Mouse (Mus musculus) midbrain, postnatal 0 days (tissue): ENCODE measurements around the gene Cbx3. TPM values are rescaled to one million over a fixed set of nuclear protein-coding genes. Genes with fewer than 3 reads are reported as not detected.

Experiments used
- ATAC-seq: fragments of 200-750 bp; cut with Nextera tagmentation; 2 replicates; pipeline ENCODE4 v1.8.0; 2017; ENCODE audit warnings: moderate number of reproducible peaks, mild to moderate bottlenecking, moderate TSS enrichment, moderate library complexity; ENCODE audit not compliant: low FRiP score
- DNase-seq: peaks from one replicate; pipeline ENCODE4 v3.0.0-alpha.2; 2015; ENCODE audit warnings: low spot score
- H3K27ac ChIP-seq: fragments of 300-500 bp; sonication (generic); 2 replicates; pipeline ENCODE4 v1.5.1; 2014; ENCODE audit warnings: low read depth, mild to moderate bottlenecking, low read length, mixed read lengths
- H3K27me3 ChIP-seq: fragments of 300-500 bp; sonication (generic); 2 replicates; pipeline ENCODE4 v1.6.1; 2014; ENCODE audit warnings: low read length, control low read depth, mixed read lengths; ENCODE audit not compliant: insufficient read depth
- H3K36me3 ChIP-seq: fragments of 300-500 bp; sonication (generic); 2 replicates; pipeline ENCODE4 v1.6.1; 2014; ENCODE audit warnings: low read length, control low read depth, mixed read lengths; ENCODE audit not compliant: insufficient read depth
- H3K4me1 ChIP-seq: fragments of 300-500 bp; sonication (generic); 2 replicates; pipeline ENCODE4 v1.6.1; 2014; ENCODE audit warnings: mild to moderate bottlenecking, control low read depth, antibody characterized with exemption, low read length, mixed read lengths; ENCODE audit not compliant: insufficient read depth
- H3K4me2 ChIP-seq: fragments of 300-500 bp; sonication (generic); 2 replicates; pipeline ENCODE4 v1.6.1; 2014; ENCODE audit warnings: low read depth, mild to moderate bottlenecking, low read length, mixed read lengths; ENCODE audit not compliant: poor library complexity, severe bottlenecking
- H3K4me3 ChIP-seq: fragments of 300-500 bp; sonication (generic); 2 replicates; pipeline ENCODE4 v1.5.1; 2014; ENCODE audit warnings: low read depth, mild to moderate bottlenecking, low read length, moderate library complexity
- H3K9ac ChIP-seq: fragments of 300-500 bp; sonication (generic); replicated peaks from 2 replicates; pipeline ENCODE4 v1.6.1; 2014; ENCODE audit warnings: mild to moderate bottlenecking, low read length, moderate library complexity, mixed read lengths; ENCODE audit not compliant: poor library complexity, severe bottlenecking
- H3K9me3 ChIP-seq: fragments of 300-500 bp; sonication (generic); 2 replicates; pipeline ENCODE4 v1.6.1; 2016; ENCODE audit warnings: low read length, control low read depth
- CTCF ChIP-seq: IDR thresholded peaks from 2 replicates; pipeline ENCODE4 v1.5.1; 2016; ENCODE audit warnings: antibody characterized with exemption, mild to moderate bottlenecking
- WGBS: fragments of 180-500 bp; shearing (Covaris S2); extraction: QIAGEN DNeasy Blood & Tissue Kit; methylation state at CpG from one replicate; pipeline ENCODE4 v1.1.7; 2014; 5-methylcytosine and 5-hydroxymethylcytosine counted together
- polyA plus RNA-seq: library from polyadenylated mRNA; unstranded; fragments of >200 nt; fragmentation: Nextera tagmentation; extraction: Ambion mirVana; gene quantifications from 2 replicates; pipeline ENCODE4 v1.2.1, GENCODE M21; 2015
- total RNA-seq: library from RNA; depleted of rRNA; stranded (reverse); fragments of >200 nt; gene quantifications from 2 replicates; pipeline ENCODE4 v1.2.3, GENCODE M21; 2014

Gene Cbx3
- total and polyA plus RNA-seq, 2 experiments from 2014 or later: 129 to 535 TPM

DNA sequence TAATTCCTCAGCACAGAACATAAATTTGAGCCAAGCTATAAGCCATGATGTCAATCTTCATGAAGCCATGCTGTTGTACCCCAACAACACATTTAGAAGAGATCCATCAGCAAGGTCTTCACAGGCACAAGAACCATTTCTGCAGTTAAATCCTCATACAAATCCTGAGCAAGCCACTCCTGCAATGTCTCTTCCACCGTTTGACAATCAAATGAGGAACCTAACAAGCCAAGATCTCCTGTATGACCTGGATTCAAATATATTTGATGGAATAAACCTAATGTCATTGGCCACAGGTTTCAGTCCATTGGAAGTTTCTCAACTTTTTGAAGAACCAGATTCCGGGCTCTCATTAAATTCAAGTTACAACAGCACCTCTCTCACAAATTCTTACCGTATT lies 12.9 kb upstream of the Cbx3 start:
- Histone ChIP-seq H3K27me3 (no peaks in the 10 kb centered on the region), H3K4me1 (no peaks in the 10 kb centered on the region), H3K36me3 (peaks cover 24% of the 10 kb centered on the region), H3K4me2 (no peak overlapping the region), H3K4me3 (no peak overlapping the region), H3K27ac (no peak overlapping the region), H3K9me3 (no peaks in the 10 kb centered on the region), H3K9ac (no peak overlapping the region)
- WGBS: 83% methylated on average over 3 of the region's 3 CpGs
- DNase-seq (no peak), ATAC-seq (no peak)
- TF ChIP-seq CTCF: no peak

DNA sequence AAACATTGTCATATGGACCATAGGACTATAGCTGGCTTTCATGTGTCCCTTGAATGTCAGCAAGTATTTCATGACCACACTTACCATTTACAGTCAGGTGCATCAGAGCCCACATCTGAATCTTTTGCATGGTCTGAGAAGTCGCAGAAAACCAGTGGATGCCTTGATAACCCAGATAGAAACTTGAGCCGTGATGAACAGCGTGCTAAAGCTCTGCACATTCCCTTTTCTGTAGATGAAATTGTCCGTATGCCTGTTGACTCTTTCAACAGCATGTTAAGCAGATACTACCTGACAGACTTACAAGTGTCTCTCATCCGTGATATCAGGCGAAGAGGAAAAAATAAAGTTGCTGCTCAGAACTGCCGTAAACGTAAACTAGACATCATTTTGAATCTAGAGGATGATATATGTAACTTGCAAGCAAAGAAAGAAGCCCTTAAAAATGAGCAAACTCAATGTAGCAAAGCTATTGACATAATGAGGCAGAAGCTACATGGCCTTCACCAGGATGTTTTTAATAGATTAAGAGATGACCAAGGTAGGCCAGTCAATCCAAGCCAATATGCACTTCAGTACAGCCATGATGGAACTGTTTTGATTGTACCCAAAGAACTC lies 12.3 kb upstream of the Cbx3 start:
- Histone ChIP-seq H3K4me1 (no peaks in the 10 kb centered on the region), H3K36me3 (peaks cover 26% of the 10 kb centered on the region), H3K27ac (no peak overlapping the region), H3K9ac (no peak overlapping the region), H3K4me2 (no peak overlapping the region), H3K27me3 (no peaks in the 10 kb centered on the region), H3K4me3 (no peak overlapping the region), H3K9me3 (no peaks in the 10 kb centered on the region)
- no peak for DNase-seq
- no peak for ATAC-seq
- no peak for TF ChIP-seq CTCF
- whole genome bisulfite sequencing: 88% methylated on average over 8 of the region's 8 CpGs

DNA sequence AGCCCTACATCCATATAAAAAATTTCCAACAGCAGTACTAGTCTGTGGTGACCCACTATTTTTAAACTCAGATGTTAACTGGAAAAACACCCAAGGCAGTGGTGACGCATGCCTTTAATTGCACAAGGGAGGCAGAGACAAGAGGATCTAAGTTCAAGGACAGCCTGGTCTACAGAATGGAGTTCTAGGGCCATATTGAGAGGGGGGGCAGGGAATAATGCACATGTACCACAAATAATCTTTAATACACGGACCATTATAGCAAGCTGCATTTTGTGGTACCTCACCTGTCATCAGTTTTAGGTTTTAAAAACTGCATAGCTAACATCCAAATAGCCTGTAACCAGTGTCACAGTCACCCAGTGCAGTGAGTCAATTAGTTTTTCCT lies 11.2 kb upstream of the Cbx3 start:
- no peaks in the 10 kb centered on the region for H3K9me3 ChIP-seq
- H3K4me3 ChIP-seq: no peak overlapping the region
- peaks cover 31% of the 10 kb centered on the region for H3K36me3 ChIP-seq
- 48% methylated on average over 2 of the region's 2 CpGs for WGBS
- H3K27ac ChIP-seq: no peak overlapping the region
- H3K4me1 ChIP-seq: no peaks in the 10 kb centered on the region
- DNase-seq: no peak
- no peak for TF ChIP-seq CTCF
- no peak overlapping the region for H3K4me2 ChIP-seq
- H3K27me3 ChIP-seq: no peaks in the 10 kb centered on the region
- no peak overlapping the region for H3K9ac ChIP-seq
- ATAC-seq: peak; percentile 29; the same call in 1 of the 2 replicates

DNA sequence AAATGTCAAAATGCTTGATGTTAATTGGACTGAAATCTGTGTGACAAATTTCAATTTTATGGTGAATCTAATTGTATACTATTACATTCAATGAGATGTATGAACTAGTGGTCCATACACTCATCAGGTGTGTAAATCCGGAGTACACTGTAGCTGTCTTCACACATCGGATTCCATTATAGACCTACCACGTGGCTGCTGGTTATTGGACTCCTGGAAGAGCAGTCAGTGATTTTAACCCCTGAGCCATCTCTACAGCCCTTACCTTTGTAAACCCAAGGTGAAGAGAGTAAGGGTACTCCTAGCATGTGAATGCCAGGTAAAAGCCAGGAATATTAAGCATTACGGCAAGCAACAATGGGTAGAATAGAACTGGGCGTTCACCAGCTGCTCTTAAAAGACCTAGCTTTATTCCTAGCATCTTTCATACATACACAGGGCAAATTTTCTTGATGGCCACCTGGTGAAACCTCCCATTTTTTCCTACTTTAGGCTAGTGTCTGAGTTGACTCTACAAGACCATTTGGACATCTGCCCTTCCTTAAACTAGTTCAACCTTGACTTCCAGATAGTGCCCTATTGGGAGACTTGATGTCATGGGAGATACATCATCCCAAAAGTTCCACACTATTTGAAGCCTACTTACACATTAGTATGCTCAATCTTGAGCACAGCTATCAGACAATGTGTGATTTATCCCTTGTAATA lies 10.7 kb upstream of the Cbx3 start:
- no peak; the same call in 1 of the 2 replicates for TF ChIP-seq CTCF
- ATAC-seq: peak; percentile 64

DNA sequence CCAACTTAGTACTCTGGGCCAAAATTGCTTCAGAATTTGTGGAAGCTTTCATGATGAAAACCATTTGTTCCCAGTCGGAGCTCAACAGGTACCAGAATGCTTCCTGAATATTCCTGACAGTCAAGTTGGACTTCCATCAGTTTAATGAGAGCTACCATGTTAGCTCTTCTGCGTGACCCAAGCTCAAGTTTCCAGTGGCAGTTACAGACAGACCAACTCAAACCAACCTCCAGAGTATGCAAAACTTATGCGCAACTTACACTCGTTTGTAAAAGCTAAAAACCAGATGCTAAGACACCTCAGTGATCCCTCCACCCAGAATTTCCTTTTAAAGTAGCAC lies 10.2 kb upstream of the Cbx3 start:
- H3K9me3 ChIP-seq: no peaks in the 10 kb centered on the region
- WGBS: 83% methylated on average over 4 of the region's 4 CpGs
- ATAC-seq (no peak), DNase-seq (no peak)
- TF ChIP-seq CTCF: no peak
- no peak overlapping the region for H3K27ac ChIP-seq
- H3K27me3 ChIP-seq: no peaks in the 10 kb centered on the region
- H3K9ac ChIP-seq: no peak overlapping the region
- H3K36me3 ChIP-seq: peaks cover 32% of the 10 kb centered on the region
- H3K4me2 ChIP-seq: no peak overlapping the region
- no peaks in the 10 kb centered on the region for H3K4me1 ChIP-seq
- no peak overlapping the region for H3K4me3 ChIP-seq

More for the DNA sequence above, 10.7 kb upstream of the Cbx3 start:
- Histone ChIP-seq H3K4me2 (no peak overlapping the region), H3K4me3 (no peak overlapping the region), H3K27me3 (no peaks in the 10 kb centered on the region), H3K36me3 (peaks cover 32% of the 10 kb centered on the region), H3K9ac (no peak overlapping the region), H3K9me3 (no peaks in the 10 kb centered on the region), H3K27ac (no peak overlapping the region), H3K4me1 (no peaks in the 10 kb centered on the region)
- WGBS: 33% methylated on average over 5 of the region's 5 CpGs
- DNase-seq: no peak

DNA sequence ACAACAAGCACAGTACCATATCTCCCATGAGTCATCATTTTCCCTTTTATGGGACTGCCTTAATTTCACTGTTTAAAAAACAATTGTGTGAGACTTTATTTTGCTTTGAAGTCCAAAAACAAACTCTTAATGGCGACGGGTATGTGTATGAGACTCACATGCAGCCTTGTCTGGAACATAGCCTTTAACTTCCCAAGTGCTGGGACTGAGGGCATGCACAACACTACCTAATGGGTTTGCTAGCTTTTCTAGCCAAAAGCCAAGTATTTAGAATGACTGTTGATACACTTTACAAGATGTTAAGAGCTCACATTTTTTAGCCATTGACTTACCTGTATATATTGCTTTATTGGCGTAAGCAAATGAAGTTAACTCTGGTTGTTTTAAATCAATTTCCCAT lies 9.8 kb upstream of the Cbx3 start:
- no peaks in the 10 kb centered on the region for H3K9me3 ChIP-seq
- no peaks in the 10 kb centered on the region for H3K4me1 ChIP-seq
- H3K27ac ChIP-seq: no peak overlapping the region
- no peak overlapping the region for H3K4me2 ChIP-seq
- peaks cover 32% of the 10 kb centered on the region for H3K36me3 ChIP-seq
- H3K4me3 ChIP-seq: no peak overlapping the region
- DNase-seq: no peak
- ATAC-seq: no peak
- 79% methylated on average over 3 of the region's 3 CpGs for WGBS
- no peaks in the 10 kb centered on the region for H3K27me3 ChIP-seq
- no peak for TF ChIP-seq CTCF
- no peak overlapping the region for H3K9ac ChIP-seq
